Mouse (Mus musculus) bone marrow macrophage, adult 2 months (primary cell): ENCODE measurements around the gene Hmgcs2.

Source experiments
- CTCF ChIP-seq: IDR thresholded peaks from 2 replicates; pipeline ENCODE4 v1.5.1; 2012; ENCODE audit warnings: low read depth, mild to moderate bottlenecking, low read length, moderate library complexity
- POLR2A ChIP-seq: IDR thresholded peaks from 2 replicates; pipeline ENCODE4 v1.6.1; 2012; ENCODE audit warnings: mild to moderate bottlenecking, low read depth, low read length, borderline replicate concordance

- TF ChIP-seq CTCF (no peak), POLR2A (no peak)
These were observed 15.7 kb downstream of the Hmgcs2 start for GRCm38 (mm10) chr3:98295965-98296364.
